Mouse (Mus musculus) brain, embryonic 14.5 days (tissue): Measurements from ENCODE around the gene Spaca9.

ENCODE experiments used
- CTCF ChIP-seq: fragments of 200-500 bp; IDR thresholded peaks from 2 replicates; pipeline ENCODE4 v1.5.1; 2012; ENCODE audit warnings: inconsistent platforms, mild to moderate bottlenecking, moderate library complexity, borderline replicate concordance; ENCODE audit not compliant: insufficient read depth, insufficient read length; ENCODE audit errors: extremely low read depth
- POLR2A ChIP-seq: fragments of 200-500 bp; IDR thresholded peaks from 2 replicates; pipeline ENCODE4 v1.6.1; 2012; ENCODE audit warnings: mild to moderate bottlenecking, inconsistent platforms, borderline replicate concordance; ENCODE audit not compliant: poor library complexity, insufficient read depth, insufficient read length, severe bottlenecking; ENCODE audit errors: extremely low read depth

- TF ChIP-seq CTCF (no peak), POLR2A (no peak)
Measured at GRCm38 (mm10) chr2:28643081-28643480, 56.4 kb downstream of the Spaca9 start.
